Mouse (Mus musculus): ENCODE measurements around the gene Cd300lf. TPM values are rescaled to one million over a fixed set of nuclear protein-coding genes. Genes with fewer than 3 reads are reported as not detected.

Gene Cd300lf
- polyA plus RNA-seq (2015; fragmentation: Nextera tagmentation; extraction: Ambion mirVana) = 0.96 and 1.0 TPM in 2 replicates

GRCm38 (mm10) chr11:115133800-115134199 lies at the start of gene Cd300lf:
Cd300lf (minus strand) TSS chr11:115133992.
- no peak within 1 kb of the TSS for H3K27ac ChIP-seq (replicated peaks)
- H3K4me3 ChIP-seq (replicated peaks) = no peak within 1 kb of the TSS
- ATAC-seq (ENCODE audit: insufficient number of reproducible peaks, low FRiP score, low TSS enrichment, low read depth) = no peak
- H3K4me2 ChIP-seq (replicated peaks) = no peak within 1 kb of the TSS
- no peaks in the 10 kb centered on the region for H3K36me3 ChIP-seq
- WGBS = 75% methylated on average over 8 of the region's 8 CpGs
- no peaks in the 10 kb centered on the region for H3K9me3 ChIP-seq (replicated peaks)
- H3K9ac ChIP-seq = no peak within 1 kb of the TSS
- H3K4me1 ChIP-seq = no peaks in the 10 kb centered on the region
- H3K27me3 ChIP-seq = no peaks in the 10 kb centered on the region

- Histone ChIP-seq H3K9me3 (replicated peaks) (no peaks in the 10 kb centered on the region), H3K36me3 (no peaks in the 10 kb centered on the region), H3K4me2 (replicated peaks) (no peak overlapping the region), H3K9ac (no peak overlapping the region), H3K27ac (replicated peaks) (no peak overlapping the region), H3K4me1 (peaks cover 30% of the 10 kb centered on the region), H3K4me3 (replicated peaks) (no peak overlapping the region), H3K27me3 (no peaks in the 10 kb centered on the region)
- no peak for ATAC-seq (ENCODE audit: insufficient number of reproducible peaks, low FRiP score, low TSS enrichment, low read depth)
- WGBS = 23% methylated on average over 12 of the region's 12 CpGs
Observed at GRCm38 (mm10) chr11:115181913-115182638, 48.3 kb upstream of the Cd300lf start.

- Histone ChIP-seq H3K9ac (no peak overlapping the region), H3K4me2 (replicated peaks) (no peak overlapping the region), H3K4me1 (peaks cover 34% of the 10 kb centered on the region), H3K27me3 (peaks cover 9% of the 10 kb centered on the region; the same call in 1 of the 2 replicates), H3K27ac (replicated peaks) (no peak overlapping the region), H3K9me3 (replicated peaks) (no peaks in the 10 kb centered on the region), H3K4me3 (replicated peaks) (no peak overlapping the region), H3K36me3 (no peaks in the 10 kb centered on the region)
- ATAC-seq (ENCODE audit: insufficient number of reproducible peaks, low FRiP score, low TSS enrichment, low read depth) = no peak
- WGBS = 65% methylated on average over 6 of the region's 6 CpGs
Observed at GRCm38 (mm10) chr11:115179881-115180280, 46.1 kb upstream of the Cd300lf start.

- Histone ChIP-seq H3K9me3 (replicated peaks) (no peaks in the 10 kb centered on the region), H3K27me3 (peaks cover 12% of the 10 kb centered on the region; the same call in 1 of the 2 replicates), H3K36me3 (no peaks in the 10 kb centered on the region), H3K9ac (no peak overlapping the region), H3K4me1 (peaks cover 35% of the 10 kb centered on the region), H3K4me2 (replicated peaks) (no peak overlapping the region), H3K27ac (replicated peaks) (no peak overlapping the region), H3K4me3 (replicated peaks) (no peak overlapping the region)
- ATAC-seq (ENCODE audit: insufficient number of reproducible peaks, low FRiP score, low TSS enrichment, low read depth) = no peak
- WGBS = 44% methylated on average over 6 of the region's 6 CpGs
Observed at GRCm38 (mm10) chr11:115179191-115179590, 45.4 kb upstream of the Cd300lf start.

- ATAC-seq (ENCODE audit: insufficient number of reproducible peaks, low FRiP score, low TSS enrichment, low read depth) = no peak
- H3K4me3 ChIP-seq (replicated peaks) = no peak overlapping the region
- 55% methylated on average over 2 of the region's 2 CpGs for WGBS
- H3K9me3 ChIP-seq (replicated peaks) = no peaks in the 10 kb centered on the region
- H3K4me2 ChIP-seq (replicated peaks) = no peak overlapping the region
- H3K27me3 ChIP-seq = peaks cover 14% of the 10 kb centered on the region
- H3K9ac ChIP-seq = no peak overlapping the region
- peaks cover 39% of the 10 kb centered on the region for H3K4me1 ChIP-seq
- no peaks in the 10 kb centered on the region for H3K36me3 ChIP-seq
- H3K27ac ChIP-seq (replicated peaks) = no peak overlapping the region
Observed at GRCm38 (mm10) chr11:115178766-115179165, 45.0 kb upstream of the Cd300lf start.

GRCm38 (mm10) chr11:115177559-115178195 lies 43.9 kb upstream of the Cd300lf start:
- Histone ChIP-seq H3K4me2 (replicated peaks) (no peak overlapping the region), H3K9me3 (replicated peaks) (no peaks in the 10 kb centered on the region), H3K36me3 (no peaks in the 10 kb centered on the region), H3K9ac (no peak overlapping the region), H3K27ac (replicated peaks) (no peak overlapping the region), H3K4me3 (replicated peaks) (no peak overlapping the region), H3K27me3 (peaks cover 18% of the 10 kb centered on the region), H3K4me1 (peaks cover 49% of the 10 kb centered on the region)
- 46% methylated on average over 10 of the region's 10 CpGs for WGBS
- ATAC-seq (ENCODE audit: insufficient number of reproducible peaks, low FRiP score, low TSS enrichment, low read depth) = no peak

- H3K4me2 ChIP-seq (replicated peaks) = no peak overlapping the region
- WGBS = 64% methylated on average over 24 of the region's 24 CpGs
- H3K4me3 ChIP-seq (replicated peaks) = no peak overlapping the region
- H3K9ac ChIP-seq = no peak overlapping the region
- no peaks in the 10 kb centered on the region for H3K36me3 ChIP-seq
- ATAC-seq (ENCODE audit: insufficient number of reproducible peaks, low FRiP score, low TSS enrichment, low read depth) = no peak
- H3K27me3 ChIP-seq = peaks cover 23% of the 10 kb centered on the region
- H3K9me3 ChIP-seq (replicated peaks) = no peaks in the 10 kb centered on the region
- no peak overlapping the region for H3K27ac ChIP-seq (replicated peaks)
- peaks cover 59% of the 10 kb centered on the region for H3K4me1 ChIP-seq
Observed at GRCm38 (mm10) chr11:115176399-115177190, 42.8 kb upstream of the Cd300lf start.

- WGBS = 7% methylated on average over 16 of the region's 16 CpGs
- H3K36me3 ChIP-seq = no peaks in the 10 kb centered on the region
- no peak overlapping the region for H3K9ac ChIP-seq
- peak overlapping the region; percentile 76 for H3K27ac ChIP-seq (replicated peaks)
- ATAC-seq (ENCODE audit: insufficient number of reproducible peaks, low FRiP score, low TSS enrichment, low read depth) = 0 out of 2 replicates have a peak, but pooled peaks have one; percentile 20
- no peak overlapping the region for H3K4me3 ChIP-seq (replicated peaks)
- H3K4me1 ChIP-seq = peaks cover 56% of the 10 kb centered on the region
- H3K4me2 ChIP-seq (replicated peaks) = peak overlapping the region; percentile 25; the same call in 1 of the 2 replicates
- no peaks in the 10 kb centered on the region for H3K9me3 ChIP-seq (replicated peaks)
- peaks cover 23% of the 10 kb centered on the region for H3K27me3 ChIP-seq
Observed at GRCm38 (mm10) chr11:115173549-115174339, 40.0 kb upstream of the Cd300lf start.

GRCm38 (mm10) chr11:115172825-115173287 lies 39.1 kb upstream of the Cd300lf start:
- H3K27ac ChIP-seq (replicated peaks) = no peak overlapping the region
- no peaks in the 10 kb centered on the region for H3K36me3 ChIP-seq
- 29% methylated on average over 4 of the region's 4 CpGs for WGBS
- no peak for ATAC-seq (ENCODE audit: insufficient number of reproducible peaks, low FRiP score, low TSS enrichment, low read depth)
- peaks cover 23% of the 10 kb centered on the region for H3K27me3 ChIP-seq
- H3K4me1 ChIP-seq = peaks cover 53% of the 10 kb centered on the region
- H3K4me3 ChIP-seq (replicated peaks) = no peak overlapping the region
- 0 out of 2 replicates have a peak overlapping the region, but pooled peaks have one; percentile 12 for H3K4me2 ChIP-seq (replicated peaks)
- no peaks in the 10 kb centered on the region for H3K9me3 ChIP-seq (replicated peaks)
- no peak overlapping the region for H3K9ac ChIP-seq

GRCm38 (mm10) chr11:115171125-115171524 lies 37.3 kb upstream of the Cd300lf start:
- ATAC-seq (ENCODE audit: insufficient number of reproducible peaks, low FRiP score, low TSS enrichment, low read depth) = no peak
- 42% methylated on average over 8 of the region's 8 CpGs for WGBS
- Histone ChIP-seq H3K4me2 (replicated peaks) (no peak overlapping the region), H3K36me3 (no peaks in the 10 kb centered on the region), H3K27ac (replicated peaks) (no peak overlapping the region), H3K27me3 (peaks cover 22% of the 10 kb centered on the region), H3K9ac (no peak overlapping the region), H3K4me1 (peaks cover 37% of the 10 kb centered on the region), H3K4me3 (replicated peaks) (no peak overlapping the region), H3K9me3 (replicated peaks) (no peaks in the 10 kb centered on the region)
